Mouse (Mus musculus): ENCODE measurements around the gene Serpinb1c. TPM values are rescaled to one million over a fixed set of nuclear protein-coding genes. Genes with fewer than 3 reads are reported as not detected.
"Not testable (repeated sequence)": the region's sequence is repeated elsewhere in the genome, so short reads cannot be mapped to it uniquely, and the experiment has no call there.

Serpinb1c gene
- polyA plus RNA-seq (2016; fragmentation: Nextera tagmentation; extraction: Ambion mirVana), result not detected in 2 replicates

DNA sequence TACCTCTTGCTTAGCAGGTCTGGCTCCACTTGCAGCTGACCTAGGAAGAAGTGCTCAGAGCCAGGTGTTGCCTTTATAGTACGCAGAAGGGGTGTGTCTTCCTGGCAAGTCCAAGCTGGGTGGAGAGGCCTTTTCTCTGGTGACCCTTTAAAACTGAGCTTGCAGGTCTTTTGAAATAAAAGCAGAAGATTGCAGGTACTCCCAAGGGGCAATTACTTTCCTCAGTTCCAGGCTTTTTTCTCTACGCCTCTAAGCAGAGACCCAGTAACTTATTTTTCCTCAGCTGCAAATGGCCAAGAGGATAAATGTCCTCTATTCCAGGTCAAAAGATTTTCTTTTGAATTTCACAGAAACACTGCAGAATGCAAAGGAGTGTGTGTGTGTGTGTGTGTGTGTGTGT is at the start of gene Serpinb1c:
Serpinb1c (minus strand) TSS at position 101 of the 400 bp plus-strand sequence.
- H3K27ac ChIP-seq (replicated peaks), result no peak within 1 kb of the TSS
- H3K27me3 ChIP-seq (ENCODE audit: low read depth, poor library complexity, severe bottlenecking), result no peaks in the 10 kb centered on the region
- no peak within 1 kb of the TSS for H3K4me3 ChIP-seq
- no peak for DNase-seq (ENCODE audit: low spot score)
- no peaks in the 10 kb centered on the region for H3K36me3 ChIP-seq
- 93% methylated on average over 2 of the region's 2 CpGs for WGBS
- no peaks in the 10 kb centered on the region for H3K4me1 ChIP-seq
- H3K9me3 ChIP-seq (replicated peaks), result no peaks in the 10 kb centered on the region

DNA sequence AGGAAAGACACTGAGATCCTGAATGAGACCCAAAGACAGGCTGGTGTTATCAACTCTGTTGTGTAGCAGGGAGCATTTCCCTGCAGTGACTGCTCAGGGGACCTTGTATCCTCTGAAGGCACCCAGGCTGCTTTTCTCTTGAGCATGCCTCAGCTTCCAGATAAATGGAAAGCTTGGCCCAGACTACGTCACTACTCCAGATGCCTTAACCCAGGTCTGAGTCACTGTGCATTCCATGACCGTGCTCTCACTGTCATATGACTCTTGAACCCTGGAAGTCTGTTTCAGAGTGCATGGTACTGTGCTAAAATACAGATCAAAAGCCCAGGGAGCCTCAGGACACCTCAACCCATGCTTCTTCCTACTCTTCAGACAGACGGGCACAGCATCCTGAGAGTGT is 41.2 kb upstream of the Serpinb1c start:
- H3K36me3 ChIP-seq; H3K4me1 ChIP-seq; H3K4me3 ChIP-seq; H3K9me3 ChIP-seq (replicated peaks); H3K27ac ChIP-seq (replicated peaks); DNase-seq (ENCODE audit: low spot score); H3K27me3 ChIP-seq (ENCODE audit: low read depth, poor library complexity, severe bottlenecking): not testable (repeated sequence)
- WGBS, result 87% methylated on average over 3 of the region's 3 CpGs

GRCm38 (mm10) chr13:32938275-32938674 is 40.3 kb upstream of the Serpinb1c start:
- 80% methylated on average over 4 of the region's 4 CpGs for WGBS
- H3K4me1 ChIP-seq; H3K27ac ChIP-seq (replicated peaks): not testable (repeated sequence)

DNA sequence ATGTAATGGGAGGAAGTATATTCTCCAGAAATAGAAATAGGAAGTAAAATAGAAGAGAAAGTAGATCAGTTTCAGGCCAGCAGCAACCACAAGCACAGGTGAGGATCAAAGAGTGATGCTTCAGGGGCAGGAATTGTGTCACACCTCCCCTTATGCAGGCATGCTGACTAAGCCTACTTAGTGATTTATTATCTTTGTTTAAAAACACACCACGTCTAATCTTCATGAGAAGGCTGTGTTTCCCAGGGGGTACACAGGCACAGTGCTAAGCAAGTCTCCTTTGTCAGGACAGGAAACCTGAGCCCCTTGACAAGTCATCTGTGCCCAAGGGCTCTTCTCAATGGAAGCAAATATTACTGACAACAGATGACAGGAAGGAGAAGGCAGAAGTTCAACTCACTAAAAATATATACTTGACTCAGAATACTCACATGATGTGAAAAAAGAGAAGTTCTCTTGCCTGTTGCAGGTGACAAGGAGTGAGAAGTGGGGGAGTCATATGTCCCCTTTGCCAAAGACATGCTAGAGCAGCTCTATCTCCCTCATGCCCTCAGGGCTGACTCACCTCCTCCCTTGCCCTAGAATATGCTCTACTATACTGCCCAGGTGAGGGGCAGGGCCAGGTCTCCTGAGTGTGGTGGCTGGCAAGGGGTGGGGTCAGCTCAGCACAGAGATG is 36.8 kb upstream of the Serpinb1c start:
- Histone ChIP-seq H3K27me3 (ENCODE audit: low read depth, poor library complexity, severe bottlenecking) (no peaks in the 10 kb centered on the region), H3K36me3 (no peaks in the 10 kb centered on the region), H3K27ac (replicated peaks) (no peak overlapping the region), H3K4me3 (no peak overlapping the region), H3K9me3 (replicated peaks) (no peaks in the 10 kb centered on the region), H3K4me1 (no peaks in the 10 kb centered on the region)
- no peak for DNase-seq (ENCODE audit: low spot score)
- 51% methylated on average over 1 of the region's 1 CpGs for WGBS

More at GRCm38 (mm10) chr13:32938275-32938674, 40.3 kb upstream of the Serpinb1c start:
- not testable (repeated sequence) for DNase-seq (ENCODE audit: low spot score); H3K36me3 ChIP-seq; H3K9me3 ChIP-seq (replicated peaks); H3K4me3 ChIP-seq; H3K27me3 ChIP-seq (ENCODE audit: low read depth, poor library complexity, severe bottlenecking)

GRCm38 (mm10) chr13:32929107-32929750 is 31.2 kb upstream of the Serpinb1c start:
- Histone ChIP-seq H3K4me1 (peaks cover 6% of the 10 kb centered on the region; the same call in 1 of the 2 replicates), H3K36me3 (no peaks in the 10 kb centered on the region), H3K9me3 (replicated peaks) (no peaks in the 10 kb centered on the region), H3K27me3 (ENCODE audit: low read depth, poor library complexity, severe bottlenecking) (no peaks in the 10 kb centered on the region), H3K4me3 (no peak overlapping the region), H3K27ac (replicated peaks) (no peak overlapping the region)
- WGBS, result 70% methylated on average over 2 of the region's 2 CpGs
- no peak for DNase-seq (ENCODE audit: low spot score)

DNA sequence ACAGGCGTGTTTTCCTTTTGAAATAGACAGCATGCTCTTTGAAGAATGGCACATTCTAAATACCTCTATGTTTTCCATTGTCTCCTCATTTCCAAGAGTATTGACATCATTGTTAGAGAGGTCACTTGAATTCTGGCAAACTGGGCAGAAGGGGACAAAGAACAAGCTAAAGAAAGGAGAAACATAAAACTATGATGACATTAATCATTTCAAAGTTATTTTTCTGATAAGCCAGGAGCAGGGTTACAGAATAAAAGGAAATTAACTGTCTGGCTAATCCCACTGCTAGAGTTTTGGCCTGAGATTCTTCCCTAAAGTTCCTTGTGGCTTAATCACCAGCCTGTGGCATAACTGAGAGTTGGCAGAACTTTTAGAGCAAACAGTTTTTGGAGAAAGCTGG is 29.2 kb upstream of the Serpinb1c start:
- H3K27ac ChIP-seq (replicated peaks), result no peak overlapping the region
- no peak for DNase-seq (ENCODE audit: low spot score)
- H3K9me3 ChIP-seq (replicated peaks), result no peaks in the 10 kb centered on the region
- no peaks in the 10 kb centered on the region for H3K27me3 ChIP-seq (ENCODE audit: low read depth, poor library complexity, severe bottlenecking)
- H3K4me1 ChIP-seq, result peaks cover 6% of the 10 kb centered on the region; the same call in 1 of the 2 replicates
- H3K4me3 ChIP-seq, result no peak overlapping the region
- no peaks in the 10 kb centered on the region for H3K36me3 ChIP-seq
- 61% methylated on average over 1 of the region's 1 CpGs for WGBS

- Histone ChIP-seq H3K4me1 (peaks cover 6% of the 10 kb centered on the region; the same call in 1 of the 2 replicates), H3K27me3 (ENCODE audit: low read depth, poor library complexity, severe bottlenecking) (no peaks in the 10 kb centered on the region), H3K4me3 (no peak overlapping the region), H3K27ac (replicated peaks) (no peak overlapping the region), H3K9me3 (replicated peaks) (no peaks in the 10 kb centered on the region), H3K36me3 (no peaks in the 10 kb centered on the region)
- WGBS, result 86% methylated on average over 2 of the region's 2 CpGs
- DNase-seq (ENCODE audit: low spot score), result no peak
Observed at GRCm38 (mm10) chr13:32926661-32927060, 28.6 kb upstream of the Serpinb1c start.

- 64% methylated on average over 7 of the region's 7 CpGs for WGBS
- no peaks in the 10 kb centered on the region for H3K27me3 ChIP-seq (ENCODE audit: low read depth, poor library complexity, severe bottlenecking)
Observed at GRCm38 (mm10) chr13:32924578-32925360, 26.8 kb upstream of the Serpinb1c start.

GRCm38 (mm10) chr13:32922622-32923021 is 24.6 kb upstream of the Serpinb1c start:
- H3K4me3 ChIP-seq, result no peak overlapping the region
- H3K4me1 ChIP-seq, result peaks cover 2% of the 10 kb centered on the region; the same call in 1 of the 2 replicates
- DNase-seq (ENCODE audit: low spot score), result no peak
- no peaks in the 10 kb centered on the region for H3K9me3 ChIP-seq (replicated peaks)
- H3K27ac ChIP-seq (replicated peaks), result no peak overlapping the region
- no peaks in the 10 kb centered on the region for H3K36me3 ChIP-seq
- H3K27me3 ChIP-seq (ENCODE audit: low read depth, poor library complexity, severe bottlenecking), result no peaks in the 10 kb centered on the region

More at GRCm38 (mm10) chr13:32924578-32925360, 26.8 kb upstream of the Serpinb1c start:
- DNase-seq (ENCODE audit: low spot score), result no peak
- H3K36me3 ChIP-seq, result no peaks in the 10 kb centered on the region
- H3K9me3 ChIP-seq (replicated peaks), result no peaks in the 10 kb centered on the region
- H3K4me3 ChIP-seq, result no peak overlapping the region
- peaks cover 6% of the 10 kb centered on the region; the same call in 1 of the 2 replicates for H3K4me1 ChIP-seq
- no peak overlapping the region for H3K27ac ChIP-seq (replicated peaks)

GRCm38 (mm10) chr13:32912770-32913380 is 14.9 kb upstream of the Serpinb1c start:
- no peak overlapping the region for H3K4me3 ChIP-seq

DNA sequence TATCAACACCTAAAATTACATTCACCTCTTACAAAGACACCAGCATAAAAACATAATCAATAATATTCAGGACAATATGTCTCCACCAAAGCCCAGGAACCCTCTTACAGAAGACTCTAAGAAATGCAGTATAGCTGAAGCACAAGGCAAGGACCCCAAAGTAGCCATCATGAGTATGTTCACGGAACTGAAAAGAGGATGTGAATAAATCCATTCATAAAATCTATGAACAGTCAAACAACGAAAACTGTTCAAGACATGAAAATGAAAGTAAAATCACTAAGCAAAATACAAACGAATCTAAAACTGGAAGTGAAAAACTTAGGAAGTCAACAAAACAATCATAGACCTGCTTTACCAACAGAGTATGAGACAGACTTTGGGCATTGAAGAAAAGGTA is 10.2 kb upstream of the Serpinb1c start:
- WGBS, result 81% methylated on average over 3 of the region's 3 CpGs
- Histone ChIP-seq H3K27ac (replicated peaks) (no peak overlapping the region), H3K4me3 (no peak overlapping the region), H3K27me3 (ENCODE audit: low read depth, poor library complexity, severe bottlenecking) (no peaks in the 10 kb centered on the region), H3K9me3 (replicated peaks) (no peaks in the 10 kb centered on the region), H3K4me1 (peaks cover 10% of the 10 kb centered on the region), H3K36me3 (no peaks in the 10 kb centered on the region)
- DNase-seq (ENCODE audit: low spot score), result no peak

More at GRCm38 (mm10) chr13:32912770-32913380, 14.9 kb upstream of the Serpinb1c start:
- H3K4me1 ChIP-seq, result peaks cover 11% of the 10 kb centered on the region
- no peaks in the 10 kb centered on the region for H3K9me3 ChIP-seq (replicated peaks)
- no peaks in the 10 kb centered on the region for H3K27me3 ChIP-seq (ENCODE audit: low read depth, poor library complexity, severe bottlenecking)
- H3K36me3 ChIP-seq, result no peaks in the 10 kb centered on the region
- DNase-seq (ENCODE audit: low spot score), result no peak
- H3K27ac ChIP-seq (replicated peaks), result no peak overlapping the region; the same call in 1 of the 2 replicates

DNA sequence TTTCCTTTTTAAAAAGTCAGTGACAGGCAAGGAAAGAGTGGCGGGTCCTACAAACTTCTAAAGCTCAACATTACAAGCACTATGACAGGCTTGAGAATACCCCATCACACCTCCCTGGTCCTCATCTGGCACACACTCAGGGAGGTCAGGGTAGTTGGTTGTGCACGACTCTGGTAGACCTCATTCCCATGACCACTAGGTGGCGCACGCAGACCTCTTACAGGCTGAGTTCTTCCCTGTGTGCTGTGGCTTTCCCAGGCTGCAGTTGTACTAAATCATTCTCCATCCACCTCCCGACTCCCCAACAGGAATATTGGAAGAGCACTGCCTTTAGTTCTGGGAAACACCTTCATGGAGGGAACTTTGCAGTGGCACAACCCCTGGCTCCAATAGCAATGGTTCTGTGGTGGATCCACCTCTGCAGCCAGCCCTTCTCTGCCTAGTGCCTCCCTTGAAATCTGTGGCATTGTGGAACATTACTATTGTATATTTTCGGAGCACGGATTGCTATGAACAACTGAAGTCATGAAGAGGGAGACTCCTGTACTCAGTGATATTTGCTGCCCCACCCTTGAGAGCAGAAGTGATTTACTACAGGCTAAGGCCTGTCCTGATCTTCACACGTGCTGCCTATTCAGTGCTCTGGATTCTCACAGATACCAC is 5.3 kb upstream of the Serpinb1c start:
- WGBS, result 37% methylated on average over 8 of the region's 8 CpGs
- Histone ChIP-seq H3K4me3 (no peak overlapping the region), H3K27ac (replicated peaks) (no peak overlapping the region), H3K36me3 (no peaks in the 10 kb centered on the region), H3K27me3 (ENCODE audit: low read depth, poor library complexity, severe bottlenecking) (no peaks in the 10 kb centered on the region), H3K9me3 (replicated peaks) (no peaks in the 10 kb centered on the region), H3K4me1 (no peaks in the 10 kb centered on the region)
- peak; percentile 88 for DNase-seq (ENCODE audit: low spot score)
